Mouse (Mus musculus): ENCODE measurements around the gene Hist2h3c1.
"Not testable (repeated sequence)": the region's sequence is repeated elsewhere in the genome, so short reads cannot be mapped to it uniquely, and the experiment has no call there.

Gene Hist2h3c1

GRCm38 (mm10) chr3:96246427-96246856 is at the start of gene Hist2h3c1:
Hist2h3c1 (plus strand) TSS chr3:96246685.
- not testable (repeated sequence) for DNase-seq

GRCm38 (mm10) chr3:96197129-96197749 is 49.2 kb upstream of the Hist2h3c1 start:
- DNase-seq = peak; percentile 89 to 90

DNA sequence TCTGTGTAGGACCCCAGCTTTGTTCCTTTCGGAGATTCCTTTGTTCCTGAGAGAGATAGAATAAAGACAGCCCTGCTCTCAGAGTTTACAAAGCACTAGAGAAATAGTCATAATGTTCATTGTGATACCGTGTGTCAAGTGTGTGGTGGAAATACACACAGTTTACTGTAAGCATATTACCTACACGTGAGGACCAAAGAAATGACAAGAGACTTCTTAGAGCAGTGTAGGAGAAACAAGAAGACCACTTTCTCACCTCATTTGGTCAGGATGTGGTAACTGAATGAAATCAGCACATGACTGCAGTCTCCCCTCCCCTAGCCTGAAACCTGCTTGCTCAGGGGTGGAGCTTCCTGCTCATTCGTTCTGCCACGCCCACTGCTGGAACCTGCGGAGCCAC is 48.3 kb upstream of the Hist2h3c1 start:
- no peak for DNase-seq

- not testable (repeated sequence) for DNase-seq
Measured at GRCm38 (mm10) chr3:96198601-96199251, 47.8 kb upstream of the Hist2h3c1 start.

DNA sequence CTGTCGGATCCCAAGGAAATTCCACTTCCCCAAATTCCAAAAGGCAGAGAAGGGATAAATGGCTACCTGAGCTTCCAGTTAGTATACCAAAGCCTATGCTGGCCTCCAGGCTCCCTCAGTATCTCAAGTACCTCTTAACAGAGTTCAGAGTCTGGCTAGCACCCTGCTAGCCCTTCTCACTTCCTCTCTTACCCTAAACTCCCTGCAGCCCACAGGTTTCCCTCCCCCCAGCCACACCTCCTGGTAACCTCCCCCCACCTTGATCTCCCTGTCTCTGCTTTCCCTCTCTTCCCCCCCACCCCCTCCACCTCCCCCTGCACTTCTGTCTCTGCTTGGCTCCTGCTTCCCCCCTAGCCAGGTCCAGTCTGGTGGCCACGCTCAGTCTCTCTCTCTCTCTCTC is 46.8 kb upstream of the Hist2h3c1 start:
- DNase-seq = no peak

DNA sequence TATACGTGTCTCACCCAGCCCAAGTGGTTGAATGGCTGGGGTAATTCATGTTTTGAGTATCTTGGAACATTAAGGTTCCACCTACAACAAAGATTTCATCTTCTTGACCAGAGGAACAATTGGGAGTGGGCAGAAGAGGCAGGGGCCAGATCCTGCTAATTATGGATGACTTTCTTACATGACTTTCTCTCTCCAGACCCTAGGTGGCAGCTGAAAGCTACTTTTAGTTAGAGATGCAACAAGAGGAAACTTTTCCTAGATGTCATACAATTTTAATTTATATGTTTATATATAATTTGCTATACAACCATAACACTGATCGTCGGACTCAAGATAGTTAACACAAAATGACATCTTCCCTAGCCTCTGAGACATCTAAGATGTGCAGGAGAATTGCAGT is 38.7 kb upstream of the Hist2h3c1 start:
- no peak for DNase-seq

GRCm38 (mm10) chr3:96209242-96209641 is 37.2 kb upstream of the Hist2h3c1 start:
- DNase-seq = no peak

DNA sequence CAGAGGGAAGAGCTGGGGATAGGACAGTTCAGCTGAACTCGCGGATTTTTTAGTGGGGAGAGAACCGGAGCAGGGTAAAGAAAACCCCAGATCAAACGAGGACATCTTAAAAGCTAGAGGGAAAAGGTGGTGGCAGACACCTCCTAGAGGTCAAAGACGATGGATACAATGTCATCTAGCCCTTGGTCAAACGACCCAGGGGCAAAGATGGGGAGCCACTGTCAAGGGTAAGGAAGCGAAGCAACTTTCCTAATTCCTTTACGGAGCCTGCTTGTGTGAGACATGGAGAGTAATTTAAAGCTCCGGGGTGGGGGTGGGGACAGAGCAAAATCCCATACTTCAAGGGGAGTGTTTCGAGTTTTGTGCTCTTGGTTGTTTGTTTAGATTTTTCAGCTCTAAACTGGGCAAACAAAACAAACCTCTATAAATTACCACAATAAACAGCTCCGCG is 27.3 kb upstream of the Hist2h3c1 start:
- peak; percentile 21 to 52 for DNase-seq

GRCm38 (mm10) chr3:96219661-96220130 is 26.8 kb upstream of the Hist2h3c1 start, which contains the start of the genes Bola1 and Hist2h2ab:
Bola1 (minus strand) TSS chr3:96219709.
Hist2h2ab (plus strand) TSS chr3:96219865.
- DNase-seq = peak; percentile 68 to 74

DNA sequence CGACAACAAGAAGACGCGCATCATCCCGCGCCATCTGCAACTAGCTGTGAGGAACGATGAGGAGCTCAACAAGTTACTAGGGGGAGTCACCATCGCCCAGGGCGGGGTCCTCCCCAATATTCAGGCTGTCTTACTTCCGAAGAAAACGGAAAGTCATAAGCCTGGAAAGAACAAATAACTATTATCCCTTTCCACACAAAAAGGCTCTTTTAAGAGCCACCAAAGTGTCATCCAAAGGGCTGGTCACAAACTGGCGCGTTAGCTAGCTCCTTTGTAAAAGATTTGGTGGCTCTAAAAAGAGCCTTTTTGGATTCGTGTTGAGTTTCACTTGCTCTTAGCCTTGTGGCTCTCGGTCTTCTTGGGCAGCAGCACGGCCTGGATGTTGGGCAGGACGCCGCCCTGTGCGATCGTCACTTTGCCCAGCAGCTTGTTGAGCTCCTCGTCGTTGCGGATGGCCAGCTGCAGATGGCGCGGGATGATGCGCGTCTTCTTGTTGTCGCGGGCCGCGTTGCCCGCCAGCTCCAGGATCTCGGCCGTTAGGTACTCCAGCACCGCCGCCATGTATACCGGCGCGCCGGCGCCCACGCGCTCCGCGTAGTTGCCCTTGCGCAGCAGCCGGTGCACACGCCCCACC is 26.2 kb upstream of the Hist2h3c1 start:
- DNase-seq = not testable (repeated sequence)

DNA sequence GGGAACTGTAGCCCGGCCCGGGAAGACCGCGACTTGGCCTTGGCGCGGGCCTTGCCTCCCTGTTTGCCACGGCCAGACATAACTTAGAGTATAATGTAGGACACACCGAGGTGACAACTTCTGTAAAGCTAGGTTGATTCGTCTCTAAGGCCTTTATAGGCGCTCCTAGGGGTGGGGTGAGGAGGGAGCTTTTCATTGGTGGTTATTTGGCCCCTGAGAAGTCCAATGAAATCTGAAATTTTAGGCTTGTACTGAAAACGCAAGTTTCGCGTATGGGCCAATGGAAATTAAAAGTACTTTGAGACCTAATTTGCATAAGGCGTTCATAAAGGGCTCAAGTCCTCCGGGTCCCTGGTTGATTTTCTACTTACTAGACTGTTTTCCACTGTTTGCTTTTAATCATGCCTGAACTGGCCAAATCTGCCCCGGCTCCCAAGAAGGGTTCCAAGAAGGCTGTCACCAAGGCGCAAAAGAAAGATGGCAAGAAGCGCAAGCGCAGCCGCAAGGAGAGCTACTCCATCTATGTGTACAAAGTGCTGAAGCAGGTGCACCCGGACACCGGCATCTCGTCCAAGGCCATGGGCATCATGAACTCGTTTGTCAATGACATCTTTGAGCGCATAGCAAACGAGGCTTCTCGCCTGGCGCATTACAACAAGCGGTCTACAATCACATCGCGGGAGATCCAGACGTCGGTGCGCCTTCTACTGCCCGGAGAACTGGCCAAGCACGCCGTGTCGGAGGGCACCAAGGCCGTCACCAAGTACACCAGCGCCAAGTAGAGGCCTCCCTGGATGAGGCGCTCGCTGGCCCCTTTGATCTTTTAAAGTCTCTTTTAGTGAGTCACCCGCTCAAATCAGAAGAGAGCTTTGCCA is 25.5 kb upstream of the Hist2h3c1 start, which contains the start of the genes Hist2h2ac and Hist2h2be:
Gene Hist2h2ac (minus strand): TSS at position 116 of the 875 bp plus-strand sequence.
Gene Hist2h2be (plus strand): TSS at position 355 of the 875 bp plus-strand sequence.
- peak; percentile 75 to 89 for DNase-seq

DNA sequence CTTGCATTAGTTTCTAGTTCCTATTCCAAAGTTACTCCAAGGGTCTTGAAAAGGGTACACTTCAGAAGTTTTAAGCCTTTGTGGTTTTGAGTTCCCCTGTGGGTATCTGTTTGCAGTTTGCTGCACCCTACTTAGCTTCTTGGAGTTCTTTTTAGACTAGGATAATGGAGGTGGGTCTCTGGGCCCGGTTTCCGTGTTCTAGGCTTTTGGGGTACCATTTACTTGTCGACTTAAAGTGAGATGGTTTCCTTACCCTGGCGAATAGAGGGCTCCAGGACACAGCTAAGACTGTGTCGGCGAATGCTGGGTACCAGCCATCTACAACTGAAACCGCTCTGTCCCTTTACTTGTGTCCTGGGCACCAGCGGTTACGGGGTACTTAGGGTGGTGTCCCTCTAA is 24.8 kb upstream of the Hist2h3c1 start:
- DNase-seq = peak in 1 of 2 experiments; percentile 38

DNA sequence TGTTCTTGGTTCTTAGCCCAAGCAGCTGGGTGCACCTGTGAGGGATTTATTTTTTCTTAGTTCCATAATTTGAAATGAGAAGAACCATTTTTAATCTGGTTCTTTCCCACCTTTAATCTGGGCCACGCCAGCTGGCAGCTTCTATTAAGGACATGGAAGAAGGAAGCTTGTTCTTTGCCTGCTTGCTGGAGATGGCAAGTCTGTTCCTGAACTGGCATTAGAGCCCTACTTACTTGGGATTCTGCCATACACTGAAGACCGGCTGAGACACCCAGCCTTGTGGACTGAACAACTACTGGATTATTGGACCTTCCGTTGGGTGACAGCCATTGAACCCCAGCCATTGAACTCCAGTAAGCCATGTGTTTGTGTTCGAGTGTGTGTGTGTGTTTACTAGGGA is 23.7 kb upstream of the Hist2h3c1 start:
- no peak for DNase-seq

DNA sequence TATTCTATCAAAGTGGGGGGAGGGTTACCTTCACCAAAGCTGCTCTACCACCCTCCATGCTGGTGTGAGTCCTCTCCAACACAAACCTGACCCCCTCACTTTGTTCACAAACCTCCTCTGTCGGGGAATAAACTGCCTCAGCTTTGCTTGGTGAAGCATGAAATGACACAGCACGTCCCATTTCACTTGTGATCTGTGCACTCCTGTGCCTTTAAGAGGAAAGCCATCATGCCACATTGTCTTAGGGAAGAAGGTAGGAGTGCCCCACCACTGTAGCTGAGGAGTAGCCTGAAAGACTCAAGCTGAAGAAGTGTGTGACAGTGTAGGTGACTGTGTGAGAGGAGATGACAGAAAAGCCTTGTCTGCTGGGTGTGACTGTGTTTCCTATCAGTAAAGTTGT is 21.1 kb upstream of the Hist2h3c1 start:
- DNase-seq = no peak

DNA sequence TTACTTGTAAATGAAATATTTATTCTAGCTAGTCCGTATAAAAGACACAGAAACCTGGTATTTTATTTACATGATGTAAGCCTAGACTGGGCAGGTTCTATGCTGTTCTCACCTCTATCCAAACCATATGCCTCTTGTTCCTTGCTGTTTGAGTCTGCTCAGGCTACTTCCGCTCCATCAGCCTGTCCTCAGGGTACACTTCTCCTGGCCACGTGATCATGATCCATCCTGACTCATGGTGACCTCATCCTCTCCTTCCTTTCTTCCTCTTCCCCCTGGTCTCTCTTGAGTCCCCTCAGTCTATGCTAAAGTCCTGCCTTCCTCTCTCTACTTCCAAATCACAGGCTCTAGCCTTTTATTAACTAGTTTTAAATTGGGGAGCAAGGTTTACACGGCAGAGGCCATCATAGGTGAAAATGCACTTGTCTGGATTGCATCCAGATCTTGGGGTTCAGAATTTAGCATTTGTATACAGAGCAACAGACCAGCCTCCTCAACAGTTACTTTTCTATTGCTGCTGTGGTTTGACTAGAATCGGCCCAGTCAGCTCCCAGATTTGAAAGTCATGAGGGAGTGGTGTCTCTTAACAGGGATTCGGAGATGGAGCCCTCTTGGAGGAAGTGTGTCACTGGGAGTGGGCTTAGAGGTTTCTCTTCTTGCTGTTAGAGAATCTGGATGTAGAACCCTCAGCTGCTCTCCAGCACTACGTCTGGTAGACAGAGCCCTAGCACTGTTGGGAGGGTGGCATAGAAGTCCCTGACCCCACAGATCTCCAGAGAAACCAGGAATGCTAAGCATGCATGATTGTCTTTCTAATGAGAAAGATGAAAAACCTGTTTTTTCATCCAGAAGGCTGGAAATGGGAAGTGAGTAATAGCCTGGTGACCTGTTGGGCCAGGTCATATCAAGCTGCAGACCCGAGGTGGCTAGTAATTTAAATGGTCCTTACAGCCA is 19.5 kb upstream of the Hist2h3c1 start:
- DNase-seq = no peak

DNA sequence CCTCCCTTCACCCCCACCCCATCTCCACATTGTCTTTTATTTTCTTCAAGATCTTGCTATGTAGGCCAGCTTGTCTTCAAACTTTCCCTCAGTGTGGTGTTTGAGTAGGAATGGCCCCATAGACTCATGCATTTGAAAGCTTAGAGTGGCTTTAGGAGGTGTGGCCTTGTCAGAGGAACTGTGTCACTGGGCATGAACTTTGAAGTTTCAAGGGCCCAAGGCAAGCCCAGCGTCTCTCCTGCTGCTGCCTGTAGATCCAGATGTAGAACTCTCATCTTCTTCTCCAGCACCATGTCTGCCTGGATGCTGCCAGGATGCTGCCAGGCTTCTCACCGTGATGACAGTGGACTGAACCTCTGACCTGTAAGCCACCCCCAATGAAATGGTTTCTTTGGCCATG is 17.7 kb upstream of the Hist2h3c1 start:
- no peak for DNase-seq

DNA sequence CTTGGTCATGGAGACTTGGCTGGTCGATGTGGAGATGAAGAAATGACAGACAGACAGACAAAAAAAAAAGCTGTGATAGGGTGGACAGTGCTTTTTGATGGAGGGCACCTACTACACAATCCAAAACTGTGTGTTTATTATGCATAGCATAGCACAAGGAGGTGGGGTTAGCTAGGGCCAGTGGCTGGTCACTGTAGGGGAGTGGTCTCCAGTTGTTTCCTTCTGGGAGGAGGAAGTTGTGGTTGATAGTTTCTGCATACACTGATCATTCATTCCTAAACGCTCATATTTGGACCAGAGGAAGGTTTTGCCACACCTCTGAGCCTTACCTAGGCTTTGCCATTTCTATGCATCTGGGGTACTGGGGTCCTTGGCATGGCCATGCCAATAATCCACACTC is 16.1 kb upstream of the Hist2h3c1 start:
- no peak for DNase-seq

DNA sequence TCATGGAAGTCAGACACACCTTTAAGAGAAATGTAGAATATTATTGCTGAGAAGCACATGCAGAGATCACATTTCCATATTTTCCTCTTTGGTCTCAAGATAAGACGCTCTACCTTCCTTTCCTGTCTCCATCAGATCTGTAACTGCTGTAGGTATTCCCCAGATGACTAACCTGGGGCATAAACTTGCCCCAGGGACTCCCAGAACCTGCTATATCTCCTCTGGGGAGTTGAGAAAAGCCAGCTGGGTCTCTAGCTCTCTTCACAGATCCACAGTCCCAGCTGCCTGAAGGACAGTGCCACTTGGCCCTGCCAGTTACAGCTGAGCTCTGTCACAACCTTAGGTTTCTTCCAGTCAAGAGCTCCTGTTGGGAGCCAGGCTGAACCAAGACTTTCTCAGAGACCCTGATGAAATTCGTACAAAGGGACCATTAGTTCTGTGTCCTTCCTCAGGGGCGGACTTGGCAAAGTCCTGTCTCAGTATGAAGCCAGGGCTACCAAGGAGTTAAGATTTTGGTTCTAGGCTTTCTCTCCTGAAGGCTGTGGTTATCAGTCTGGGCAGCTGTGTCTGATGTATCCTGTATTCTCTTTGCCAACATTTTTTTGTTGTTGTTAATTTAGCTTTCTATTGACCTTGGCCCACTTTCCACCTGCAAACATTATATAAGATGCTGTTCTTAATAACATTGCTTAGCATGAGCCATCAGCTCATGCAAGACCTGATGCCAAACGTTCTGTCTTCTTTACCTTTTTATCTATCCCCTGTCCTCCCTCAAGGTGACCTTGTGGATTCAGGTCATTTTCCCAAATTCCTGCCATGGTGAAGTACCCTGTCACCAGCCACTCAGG is 15.4 kb upstream of the Hist2h3c1 start:
- DNase-seq = no peak

- DNase-seq = no peak
Measured at GRCm38 (mm10) chr3:96231758-96232120, 14.7 kb upstream of the Hist2h3c1 start.

- DNase-seq = no peak
Measured at GRCm38 (mm10) chr3:96234914-96235313, 11.6 kb upstream of the Hist2h3c1 start.

All from cerebellum, postnatal 36 days (tissue).